Mouse (Mus musculus) embryonic facial prominence, embryonic 14.5 days (tissue): ENCODE measurements around the gene Bco1. TPM values are rescaled to one million over a fixed set of nuclear protein-coding genes. Genes with fewer than 3 reads are reported as not detected.

Experiments
- ATAC-seq: fragments of 200-750 bp; cut with Nextera tagmentation; 2 replicates; pipeline ENCODE4 v1.8.0; 2017; ENCODE audit warnings: low read depth, moderate number of reproducible peaks, moderate TSS enrichment
- DNase-seq: peaks from one replicate; pipeline ENCODE4 v3.0.0-alpha.2; 2015; ENCODE audit warnings: low spot score
- H3K27ac ChIP-seq: fragments of 300-500 bp; sonication (generic); replicated peaks from 2 replicates; pipeline ENCODE4 v1.5.1; 2014; ENCODE audit warnings: low read depth, mild to moderate bottlenecking, low read length, moderate library complexity
- H3K27me3 ChIP-seq: fragments of 300-500 bp; sonication (generic); replicated peaks from 2 replicates; pipeline ENCODE4 v1.6.1; 2014; ENCODE audit warnings: low read length; ENCODE audit not compliant: control insufficient read depth, insufficient read depth
- H3K36me3 ChIP-seq: fragments of 300-500 bp; sonication (generic); 2 replicates; pipeline ENCODE4 v1.6.1; 2014; ENCODE audit warnings: low read length, mixed read lengths; ENCODE audit not compliant: control insufficient read depth, insufficient read depth
- H3K4me1 ChIP-seq: fragments of 300-500 bp; sonication (generic); 2 replicates; pipeline ENCODE4 v1.6.1; 2014; ENCODE audit warnings: antibody characterized with exemption, low read length; ENCODE audit not compliant: control insufficient read depth, insufficient read depth
- H3K4me2 ChIP-seq: fragments of 300-500 bp; sonication (generic); 2 replicates; pipeline ENCODE4 v1.6.1; 2014; ENCODE audit warnings: low read depth, mild to moderate bottlenecking, low read length, moderate library complexity, mixed read lengths
- H3K4me3 ChIP-seq: fragments of 300-500 bp; sonication (generic); 2 replicates; pipeline ENCODE4 v1.5.1; 2014; ENCODE audit warnings: low read depth, mild to moderate bottlenecking, low read length
- H3K9ac ChIP-seq: fragments of 300-500 bp; sonication (generic); 2 replicates; pipeline ENCODE4 v1.6.1; 2014; ENCODE audit warnings: low read depth, mild to moderate bottlenecking, low read length, moderate library complexity, mixed read lengths
- H3K9me3 ChIP-seq: fragments of 300-500 bp; sonication (generic); 2 replicates; pipeline ENCODE4 v1.6.1; 2016; ENCODE audit warnings: low read length; ENCODE audit not compliant: control insufficient read depth
- WGBS: fragments of 180-500 bp; shearing (Covaris S2); extraction: QIAGEN DNeasy Blood & Tissue Kit; methylation state at CpG from one replicate; pipeline ENCODE4 v1.1.7; 2014; 5-methylcytosine and 5-hydroxymethylcytosine counted together
- polyA plus RNA-seq: library from polyadenylated mRNA; unstranded; fragments of >200 nt; fragmentation: Nextera tagmentation; extraction: Ambion mirVana; gene quantifications from 2 replicates; pipeline ENCODE4 v1.2.1, GENCODE M21; 2014

Gene Bco1
- polyA plus RNA-seq, 1 experiment from 2014 or later, result 0.15 TPM

- DNase-seq (peak; percentile 70), ATAC-seq (no peak)
- Histone ChIP-seq H3K4me1 (no peaks in the 10 kb centered on the region), H3K9ac (no peak overlapping the region), H3K27ac (no peak overlapping the region), H3K4me3 (no peak overlapping the region), H3K4me2 (peak overlapping the region; percentile 8; the same call in 1 of the 2 replicates), H3K9me3 (0 out of 2 replicates have a peak, but pooled peaks cover 3% of the 10 kb centered on the region), H3K27me3 (no peaks in the 10 kb centered on the region), H3K36me3 (no peaks in the 10 kb centered on the region)
- 12% methylated on average over 9 of the region's 9 CpGs for WGBS
These were observed 11.9 kb downstream of the Bco1 start for GRCm38 (mm10) chr8:117107533-117107932.

GRCm38 (mm10) chr8:117109018-117109711 lies 13.5 kb downstream of the Bco1 start:
- H3K9me3 ChIP-seq, result no peaks in the 10 kb centered on the region
- H3K36me3 ChIP-seq, result no peaks in the 10 kb centered on the region
- ATAC-seq, result no peak
- H3K27me3 ChIP-seq, result no peaks in the 10 kb centered on the region
- H3K4me3 ChIP-seq, result no peak overlapping the region
- H3K9ac ChIP-seq, result no peak overlapping the region
- DNase-seq, result no peak
- H3K4me2 ChIP-seq, result no peak overlapping the region
- H3K4me1 ChIP-seq, result no peaks in the 10 kb centered on the region
- 89% methylated on average over 19 of the region's 19 CpGs for WGBS
- H3K27ac ChIP-seq, result no peak overlapping the region

GRCm38 (mm10) chr8:117109801-117110390 lies 14.2 kb downstream of the Bco1 start:
- H3K9ac ChIP-seq, result no peak overlapping the region
- no peaks in the 10 kb centered on the region for H3K9me3 ChIP-seq
- 51% methylated on average over 16 of the region's 16 CpGs for WGBS
- H3K4me3 ChIP-seq, result no peak overlapping the region
- H3K4me1 ChIP-seq, result no peaks in the 10 kb centered on the region
- H3K27ac ChIP-seq, result no peak overlapping the region
- no peaks in the 10 kb centered on the region for H3K27me3 ChIP-seq
- ATAC-seq (no peak), DNase-seq (no peak)
- no peaks in the 10 kb centered on the region for H3K36me3 ChIP-seq
- H3K4me2 ChIP-seq, result no peak overlapping the region

GRCm38 (mm10) chr8:117111641-117112040 lies 16.0 kb downstream of the Bco1 start:
- ATAC-seq (no peak), DNase-seq (no peak)
- Histone ChIP-seq H3K4me2 (no peak overlapping the region), H3K4me3 (no peak overlapping the region), H3K27me3 (no peaks in the 10 kb centered on the region), H3K27ac (no peak overlapping the region), H3K4me1 (peaks cover 3% of the 10 kb centered on the region; the same call in 1 of the 2 replicates), H3K9me3 (no peaks in the 10 kb centered on the region), H3K36me3 (no peaks in the 10 kb centered on the region), H3K9ac (no peak overlapping the region)
- 68% methylated on average over 3 of the region's 3 CpGs for WGBS

- no peaks in the 10 kb centered on the region for H3K36me3 ChIP-seq
- H3K4me2 ChIP-seq, result no peak overlapping the region
- H3K27ac ChIP-seq, result no peak overlapping the region
- peaks cover 3% of the 10 kb centered on the region; the same call in 1 of the 2 replicates for H3K4me1 ChIP-seq
- H3K9ac ChIP-seq, result no peak overlapping the region
- no peak for DNase-seq
- H3K27me3 ChIP-seq, result no peaks in the 10 kb centered on the region
- H3K9me3 ChIP-seq, result no peaks in the 10 kb centered on the region
- H3K4me3 ChIP-seq, result no peak overlapping the region
- 0 out of 2 replicates have a peak, but pooled peaks have one; percentile 20 for ATAC-seq
- WGBS, result 53% methylated on average over 8 of the region's 8 CpGs
These were observed 16.6 kb downstream of the Bco1 start for GRCm38 (mm10) chr8:117112261-117112660.

GRCm38 (mm10) chr8:117115094-117115493 lies 19.4 kb downstream of the Bco1 start:
- Histone ChIP-seq H3K9me3 (no peaks in the 10 kb centered on the region), H3K27me3 (no peaks in the 10 kb centered on the region), H3K9ac (no peak overlapping the region), H3K36me3 (no peaks in the 10 kb centered on the region), H3K4me1 (peaks cover 3% of the 10 kb centered on the region; the same call in 1 of the 2 replicates), H3K4me3 (no peak overlapping the region), H3K4me2 (peak overlapping the region; percentile 26; the same call in 1 of the 2 replicates), H3K27ac (no peak overlapping the region)
- WGBS, result 48% methylated on average over 6 of the region's 6 CpGs
- ATAC-seq, result no peak
- DNase-seq, result no peak

GRCm38 (mm10) chr8:117115676-117116446 lies 20.2 kb downstream of the Bco1 start:
- Histone ChIP-seq H3K36me3 (no peaks in the 10 kb centered on the region), H3K4me3 (no peak overlapping the region), H3K9ac (no peak overlapping the region), H3K4me1 (peaks cover 3% of the 10 kb centered on the region; the same call in 1 of the 2 replicates), H3K27ac (no peak overlapping the region), H3K27me3 (no peaks in the 10 kb centered on the region), H3K4me2 (peak overlapping the region; percentile 26), H3K9me3 (no peaks in the 10 kb centered on the region)
- 16% methylated on average over 12 of the region's 13 CpGs for WGBS
- DNase-seq (peak; percentile 35), ATAC-seq (0 out of 2 replicates have a peak, but pooled peaks have one; percentile 12)

GRCm38 (mm10) chr8:117116534-117116933 lies 20.9 kb downstream of the Bco1 start:
- 74% methylated on average over 7 of the region's 7 CpGs for WGBS
- Histone ChIP-seq H3K4me2 (no peak overlapping the region), H3K36me3 (no peaks in the 10 kb centered on the region), H3K4me1 (peaks cover 3% of the 10 kb centered on the region; the same call in 1 of the 2 replicates), H3K27ac (no peak overlapping the region), H3K9me3 (no peaks in the 10 kb centered on the region), H3K4me3 (no peak overlapping the region), H3K27me3 (no peaks in the 10 kb centered on the region), H3K9ac (no peak overlapping the region)
- no peak for DNase-seq
- ATAC-seq, result 0 out of 2 replicates have a peak, but pooled peaks have one; percentile 8
